Mouse (Mus musculus) skeletal muscle tissue, adult 2 months (tissue): ENCODE results near the gene Th.

Experiments used
- DNase-seq: peaks from one replicate; pipeline ENCODE4 v3.0.0-alpha.2; 2012; ENCODE audit warnings: low read depth, low spot score

Gene Th

GRCm38 (mm10) chr7:142901774-142902173 is 29.2 kb downstream of the Th start:
- DNase-seq, result no peak

GRCm38 (mm10) chr7:142899872-142900271 is 31.1 kb downstream of the Th start:
- DNase-seq, result no peak

GRCm38 (mm10) chr7:142897471-142897870 is 33.5 kb downstream of the Th start:
- DNase-seq, result no peak

- DNase-seq, result no peak
Measured at GRCm38 (mm10) chr7:142895901-142896665, 34.8 kb downstream of the Th start.

GRCm38 (mm10) chr7:142895223-142895840 is 35.6 kb downstream of the Th start:
- DNase-seq, result no peak

GRCm38 (mm10) chr7:142894669-142895068 is 36.3 kb downstream of the Th start:
- peak; percentile 65 for DNase-seq

GRCm38 (mm10) chr7:142893721-142894639 is 36.9 kb downstream of the Th start:
- DNase-seq, result no peak

GRCm38 (mm10) chr7:142893296-142893695 is 37.6 kb downstream of the Th start:
- DNase-seq, result no peak

- DNase-seq, result no peak
Measured at GRCm38 (mm10) chr7:142869419-142870163, 61.3 kb downstream of the Th start.

GRCm38 (mm10) chr7:142850681-142851080 is 80.2 kb downstream of the Th start:
- peak; percentile 3 for DNase-seq
